Mouse (Mus musculus): ENCODE measurements around the gene Iqgap2.

DNA sequence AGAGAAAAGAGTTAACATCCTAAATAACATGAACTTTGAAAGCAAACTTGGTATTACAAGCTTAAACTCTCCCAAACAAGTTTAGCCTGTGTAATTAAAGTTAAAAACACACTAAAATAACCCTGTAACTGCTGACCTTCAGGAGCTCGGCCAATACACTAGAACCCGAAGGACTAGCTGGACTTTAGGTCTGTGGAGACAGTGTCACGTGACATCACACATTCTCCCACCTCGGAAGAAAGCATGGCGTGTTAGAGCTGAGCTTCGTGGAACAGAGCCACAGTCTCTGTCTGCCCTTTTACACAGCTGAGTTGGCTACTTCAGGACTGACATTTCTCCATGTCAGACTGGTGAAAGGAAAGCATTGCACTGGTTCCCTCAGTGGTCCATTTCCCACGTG is 4.3 kb downstream of the Iqgap2 start:
- TF ChIP-seq CEBPB (IDR thresholded peaks at IDR 0.05; ENCODE audit: low read depth) (no peak), USF1 (IDR thresholded peaks at IDR 0.05; ENCODE audit: low read depth) (no peak), CTCF (IDR thresholded peaks at IDR 0.05; ENCODE audit: control insufficient read depth, insufficient read depth, insufficient read length) (no peak), MYOD1 (IDR thresholded peaks at IDR 0.05; ENCODE audit: control insufficient read depth, insufficient read length, low read depth) (no peak)

Measured in C2C12 (cell line).